Mouse (Mus musculus) monocyte, adult 5-6 weeks (primary cell): Measurements from ENCODE around the gene Cdca3. TPM values are rescaled to one million over a fixed set of nuclear protein-coding genes. Genes with fewer than 3 reads are reported as not detected.
"Not testable (repeated sequence)": the region's sequence is repeated elsewhere in the genome, so short reads cannot be mapped to it uniquely, and the experiment has no call there.

Experiments used
- ATAC-seq: fragments of 153-309, 156-312 bp; replicated peaks from 2 replicates; pipeline ENCODE4 v1.8.0; 2017; ENCODE audit warnings: mild to moderate bottlenecking; ENCODE audit not compliant: low TSS enrichment, insufficient number of reproducible peaks, severe bottlenecking, poor library complexity, low FRiP score
- total RNA-seq: library from RNA; stranded (forward); fragments of 200-1000, 200-491, 200-594 nt; gene quantifications from 3 replicates; pipeline ENCODE4 v1.2.3, GENCODE M21; 2017

Gene Cdca3
- total RNA-seq, 1 experiment from 2014 or later, result not detected

DNA sequence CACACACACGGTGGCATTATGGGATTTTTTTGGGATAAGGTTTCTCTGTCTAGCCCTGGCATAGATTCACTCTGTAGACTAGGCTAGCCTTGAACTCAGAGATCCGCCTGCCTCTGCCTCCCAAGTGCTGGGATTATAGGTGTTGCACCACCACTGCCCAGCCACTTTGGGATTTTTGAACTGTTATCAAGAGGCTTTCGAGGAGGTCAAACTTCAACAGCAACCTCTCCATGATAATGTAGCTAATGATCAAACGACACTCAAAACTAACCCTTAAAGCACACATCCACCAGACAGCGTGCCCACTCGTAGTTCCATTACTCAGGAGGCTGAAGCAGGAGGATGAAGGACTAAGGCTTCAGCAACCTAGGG is 21.4 kb upstream of the Cdca3 start:
- ATAC-seq, result no peak

DNA sequence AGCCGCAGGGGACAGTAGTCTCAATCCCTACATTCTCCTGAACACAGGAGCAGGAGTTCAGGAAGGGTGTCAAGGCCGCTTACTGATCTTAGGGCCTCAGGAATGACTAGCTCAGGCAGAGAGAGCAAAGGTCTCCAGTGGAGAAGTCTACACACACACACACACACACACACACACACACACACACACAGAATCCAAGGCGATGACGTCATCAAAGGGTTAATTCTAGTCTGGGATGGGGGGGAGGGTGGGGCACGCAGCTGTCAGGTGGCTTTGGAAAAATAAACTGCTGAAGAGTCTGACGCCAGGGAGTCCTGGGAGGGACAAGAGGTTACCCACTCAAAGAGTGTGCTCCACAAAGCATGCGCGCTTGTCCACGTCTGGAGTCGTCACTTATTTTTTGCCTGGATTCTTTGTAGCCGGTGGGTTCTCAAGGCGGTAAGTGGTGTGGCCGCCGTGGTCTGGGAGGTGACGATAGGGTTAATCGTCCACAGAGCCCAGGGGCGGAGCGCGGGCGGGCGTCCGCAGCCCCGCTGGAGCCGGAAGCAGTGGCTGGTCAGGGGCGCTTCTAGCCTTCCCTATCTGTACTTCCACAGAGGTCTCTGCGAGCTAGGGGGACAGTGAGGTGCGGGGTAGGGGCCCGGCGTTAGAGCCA is 20.9 kb upstream of the Cdca3 start, which contains the start of gene Spsb2:
TSS of gene Spsb2 (plus strand) at position 304 of the 655 bp plus-strand sequence.
- ATAC-seq, result 0 out of 2 replicates have a peak, but pooled peaks have one; percentile 7

DNA sequence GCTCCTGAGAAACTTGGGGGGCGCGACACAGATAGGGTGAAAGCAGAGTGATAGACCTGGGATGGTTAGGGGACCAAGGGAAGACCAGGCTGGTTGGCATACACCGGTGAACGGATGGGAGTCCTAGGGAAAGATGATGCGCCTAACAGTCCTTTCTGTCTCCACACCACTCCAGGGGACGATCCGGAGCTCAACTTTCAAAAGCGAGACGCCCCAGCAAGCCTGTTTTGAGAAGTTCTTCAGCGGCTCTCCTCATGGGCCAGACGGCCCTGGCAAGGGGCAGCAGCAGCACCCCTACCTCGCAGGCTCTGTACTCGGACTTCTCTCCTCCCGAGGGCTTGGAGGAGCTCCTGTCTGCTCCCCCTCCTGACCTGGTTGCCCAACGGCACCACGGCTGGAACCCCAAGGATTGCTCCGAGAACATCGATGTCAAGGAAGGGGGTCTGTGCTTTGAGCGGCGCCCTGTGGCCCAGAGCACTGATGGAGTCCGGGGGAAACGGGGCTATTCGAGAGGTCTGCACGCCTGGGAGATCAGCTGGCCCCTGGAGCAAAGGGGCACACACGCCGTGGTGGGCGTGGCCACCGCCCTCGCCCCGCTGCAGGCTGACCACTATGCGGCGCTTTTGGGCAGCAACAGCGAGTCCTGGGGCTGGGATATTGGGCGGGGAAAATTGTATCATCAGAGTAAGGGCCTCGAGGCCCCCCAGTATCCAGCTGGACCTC is 20.1 kb upstream of the Cdca3 start:
- peak; percentile 7; the same call in 1 of the 2 replicates for ATAC-seq

DNA sequence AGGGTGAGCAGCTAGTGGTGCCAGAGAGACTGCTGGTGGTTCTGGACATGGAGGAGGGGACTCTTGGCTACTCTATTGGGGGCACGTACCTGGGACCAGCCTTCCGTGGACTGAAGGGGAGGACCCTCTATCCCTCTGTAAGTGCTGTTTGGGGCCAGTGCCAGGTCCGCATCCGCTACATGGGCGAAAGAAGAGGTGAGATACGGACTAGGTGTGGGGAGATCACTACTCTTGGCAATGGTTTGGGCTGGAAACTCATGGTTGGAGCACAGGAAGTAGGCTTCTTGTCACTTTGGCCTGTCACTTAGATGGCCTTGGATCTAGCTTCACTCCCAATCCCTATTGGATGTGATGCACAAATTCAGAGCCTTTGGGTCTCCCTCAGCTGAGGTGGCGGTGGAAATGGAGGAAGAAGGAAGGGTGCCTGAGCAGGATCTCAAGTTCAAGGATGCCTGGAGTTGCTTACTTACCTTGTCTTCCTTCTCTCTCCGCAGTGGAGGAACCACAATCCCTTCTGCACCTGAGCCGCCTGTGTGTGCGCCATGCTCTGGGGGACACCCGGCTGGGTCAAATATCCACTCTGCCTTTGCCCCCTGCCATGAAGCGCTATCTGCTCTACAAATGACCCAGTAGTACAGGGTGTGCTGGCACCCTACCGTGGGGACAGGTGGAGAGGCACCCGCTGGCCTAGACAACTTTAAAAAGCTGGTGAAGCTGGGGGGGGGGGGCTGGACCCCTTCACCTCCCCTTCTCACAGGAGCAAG is 19.4 kb upstream of the Cdca3 start:
- no peak for ATAC-seq

DNA sequence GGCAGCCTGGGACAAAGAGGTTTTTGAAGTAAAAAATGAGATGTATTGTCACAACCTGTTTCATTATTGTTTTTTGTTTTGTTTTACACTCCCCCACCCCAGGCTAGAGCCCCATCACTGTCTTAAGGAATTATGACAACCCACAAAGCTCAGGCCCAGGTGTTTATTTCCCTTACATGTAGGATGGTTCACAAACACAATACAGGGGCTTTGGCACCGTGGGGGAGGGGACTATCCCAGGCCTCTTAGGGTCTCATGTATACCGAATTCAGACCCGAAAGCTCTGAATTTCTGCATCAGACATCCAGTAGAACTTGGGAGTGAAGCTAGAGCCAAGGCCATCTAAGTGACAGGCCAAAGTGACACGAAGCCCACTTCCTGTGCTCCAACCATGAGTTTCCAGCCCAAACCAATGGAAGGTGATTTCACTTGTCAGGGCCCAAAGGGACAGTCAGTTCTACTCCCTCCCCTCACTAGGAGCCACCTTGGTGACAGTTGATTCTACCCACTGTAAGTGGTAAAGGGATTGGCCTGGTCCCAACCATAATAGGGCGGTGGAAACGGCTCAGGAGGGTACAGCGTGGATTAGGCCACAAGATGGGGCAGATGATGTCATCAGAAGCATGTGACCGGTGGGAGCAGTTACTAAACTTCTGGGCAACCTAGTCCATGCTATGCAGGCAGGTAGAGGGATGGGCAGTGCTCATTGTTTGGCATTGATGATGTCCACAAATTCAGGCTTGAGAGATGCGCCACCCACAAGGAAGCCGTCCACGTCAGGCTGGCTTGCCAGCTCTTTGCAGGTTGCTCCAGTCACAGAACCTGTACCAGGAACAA is 18.6 kb upstream of the Cdca3 start:
- not testable (repeated sequence) for ATAC-seq

DNA sequence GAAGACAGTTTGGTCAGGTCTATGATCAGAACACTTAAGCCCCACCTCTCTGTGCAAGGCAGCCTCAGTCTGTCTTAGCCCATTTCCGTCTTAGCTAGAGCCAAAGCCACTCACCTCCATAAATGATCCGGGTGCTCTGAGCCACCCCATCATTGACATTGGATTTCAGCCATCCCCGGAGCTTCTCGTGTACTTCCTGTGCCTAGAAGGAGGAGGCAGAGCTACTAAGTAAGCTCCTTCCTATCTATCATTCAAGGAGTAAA is 18.0 kb upstream of the Cdca3 start:
- no peak for ATAC-seq

DNA sequence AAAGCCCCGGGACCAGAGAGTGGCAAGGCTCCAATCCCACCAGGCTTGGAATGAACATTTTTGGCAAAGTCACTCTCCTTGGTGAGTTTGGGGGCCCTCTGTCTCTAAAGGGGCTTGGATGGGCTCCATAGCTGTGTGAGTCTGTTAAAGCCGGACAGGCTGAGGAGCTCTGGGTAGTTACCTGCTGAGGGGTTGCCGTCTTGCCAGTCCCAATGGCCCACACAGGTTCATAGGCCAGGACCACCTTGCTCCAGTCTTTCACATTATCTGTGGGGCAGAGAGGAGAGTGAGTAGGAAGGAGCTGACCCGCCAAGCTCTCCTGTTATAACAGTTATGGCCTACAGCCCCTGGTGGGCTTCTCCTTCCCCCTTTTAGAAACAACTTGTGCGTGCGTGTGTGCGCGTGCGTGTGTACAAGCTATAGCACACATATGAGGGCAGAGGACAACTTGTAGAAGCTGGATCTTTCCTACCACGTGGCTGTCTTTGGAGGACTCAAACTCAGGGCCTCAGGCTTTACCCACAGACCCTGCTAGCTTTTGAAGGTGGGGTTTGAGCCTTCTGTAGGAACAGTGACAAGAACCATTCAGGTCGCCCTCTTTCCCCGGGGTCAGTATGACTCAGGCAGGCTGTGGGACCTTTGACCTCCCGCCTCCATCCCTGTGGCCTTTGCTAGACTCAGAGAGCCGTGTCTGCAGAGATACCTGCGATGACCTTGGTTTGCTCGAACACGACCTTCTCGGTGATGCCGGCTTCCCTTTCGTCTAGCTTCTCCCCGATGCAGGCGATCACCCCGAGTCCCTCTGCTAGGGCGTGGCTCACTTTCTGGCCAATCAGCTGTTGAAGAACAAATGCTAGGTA is 17.4 kb upstream of the Cdca3 start:
- ATAC-seq, result no peak

DNA sequence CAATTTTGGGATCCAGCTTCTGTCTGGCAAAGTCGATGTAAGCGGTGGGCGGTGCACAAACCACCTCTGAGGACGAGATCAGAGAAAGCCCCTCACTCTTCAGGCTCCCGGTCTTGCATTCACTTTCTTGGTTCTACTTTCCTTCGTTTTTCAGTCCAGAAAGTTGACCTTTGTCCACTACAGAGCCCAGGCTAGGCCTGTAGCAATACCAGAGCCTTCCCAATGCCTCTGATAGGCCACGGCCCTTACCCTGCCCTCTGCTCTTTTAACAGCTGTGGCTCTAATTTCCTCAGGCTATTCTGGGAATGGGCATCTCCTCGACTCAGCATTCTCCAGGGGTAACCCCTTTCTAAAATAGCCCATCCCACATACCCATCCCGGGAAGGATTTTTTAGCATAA is 16.5 kb upstream of the Cdca3 start:
- no peak for ATAC-seq

DNA sequence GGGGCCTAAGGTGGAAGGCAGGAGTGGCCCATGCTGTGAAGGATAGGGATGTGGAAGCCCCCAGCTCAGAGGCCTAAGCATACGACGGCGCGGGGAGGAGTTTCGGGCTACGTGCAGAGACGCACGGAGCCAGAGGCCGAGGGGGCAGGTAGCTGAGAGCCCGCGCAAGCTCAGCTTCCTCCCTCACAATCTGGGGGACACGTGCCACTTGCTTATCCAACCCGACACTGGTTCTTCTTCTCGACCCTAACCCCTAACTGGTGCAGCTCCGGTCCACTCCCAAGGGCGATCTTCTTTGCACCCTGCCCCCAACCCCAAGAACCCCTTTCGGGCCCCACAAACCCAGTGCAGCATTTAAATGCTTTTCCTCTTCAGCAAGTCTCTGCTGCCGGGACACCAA is 15.9 kb upstream of the Cdca3 start:
- ATAC-seq, result no peak

DNA sequence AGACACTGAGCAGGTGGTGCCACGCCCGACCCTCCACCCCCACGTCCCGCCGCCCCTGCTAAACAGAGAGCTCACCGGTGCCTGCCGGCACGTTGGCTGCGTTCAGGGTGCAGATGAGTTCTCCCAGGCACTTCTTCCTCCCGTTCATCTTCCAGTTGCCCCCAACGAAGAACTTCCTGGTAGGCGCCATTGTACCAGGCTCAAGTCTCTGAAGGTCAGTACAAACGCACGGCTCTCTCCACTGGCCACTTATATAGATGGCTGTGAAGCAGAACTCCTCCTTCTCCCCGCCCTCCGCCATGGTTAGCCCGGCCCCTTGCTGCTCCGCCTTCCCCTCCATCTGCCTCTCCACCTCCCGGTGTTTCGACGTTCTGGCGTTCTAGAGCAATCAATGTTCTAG is 15.4 kb upstream of the Cdca3 start, which contains the start of gene Tpi1:
TSS of gene Tpi1 (minus strand) at position 364 of the 400 bp plus-strand sequence.
- ATAC-seq, result peak; percentile 82

DNA sequence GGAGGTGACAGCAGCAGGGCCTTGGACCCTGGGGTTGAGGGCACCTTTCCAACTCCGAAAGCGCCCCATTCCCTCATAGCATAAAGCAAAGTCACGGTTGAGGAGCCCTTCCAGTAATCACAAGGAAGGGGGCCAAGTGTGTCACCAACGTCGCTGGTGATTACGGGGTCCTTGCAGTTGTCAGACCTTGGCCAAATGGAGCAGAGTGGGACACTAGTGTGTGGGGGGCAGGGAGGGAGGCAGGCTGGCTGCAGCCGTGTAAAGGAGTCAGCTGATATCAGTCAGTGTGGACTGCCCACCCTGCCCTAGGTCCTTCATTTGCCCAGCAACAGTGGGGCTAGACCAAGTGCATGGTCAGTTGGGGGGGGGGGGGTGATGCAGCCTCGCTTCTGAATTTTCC is 14.9 kb upstream of the Cdca3 start:
- ATAC-seq, result no peak

DNA sequence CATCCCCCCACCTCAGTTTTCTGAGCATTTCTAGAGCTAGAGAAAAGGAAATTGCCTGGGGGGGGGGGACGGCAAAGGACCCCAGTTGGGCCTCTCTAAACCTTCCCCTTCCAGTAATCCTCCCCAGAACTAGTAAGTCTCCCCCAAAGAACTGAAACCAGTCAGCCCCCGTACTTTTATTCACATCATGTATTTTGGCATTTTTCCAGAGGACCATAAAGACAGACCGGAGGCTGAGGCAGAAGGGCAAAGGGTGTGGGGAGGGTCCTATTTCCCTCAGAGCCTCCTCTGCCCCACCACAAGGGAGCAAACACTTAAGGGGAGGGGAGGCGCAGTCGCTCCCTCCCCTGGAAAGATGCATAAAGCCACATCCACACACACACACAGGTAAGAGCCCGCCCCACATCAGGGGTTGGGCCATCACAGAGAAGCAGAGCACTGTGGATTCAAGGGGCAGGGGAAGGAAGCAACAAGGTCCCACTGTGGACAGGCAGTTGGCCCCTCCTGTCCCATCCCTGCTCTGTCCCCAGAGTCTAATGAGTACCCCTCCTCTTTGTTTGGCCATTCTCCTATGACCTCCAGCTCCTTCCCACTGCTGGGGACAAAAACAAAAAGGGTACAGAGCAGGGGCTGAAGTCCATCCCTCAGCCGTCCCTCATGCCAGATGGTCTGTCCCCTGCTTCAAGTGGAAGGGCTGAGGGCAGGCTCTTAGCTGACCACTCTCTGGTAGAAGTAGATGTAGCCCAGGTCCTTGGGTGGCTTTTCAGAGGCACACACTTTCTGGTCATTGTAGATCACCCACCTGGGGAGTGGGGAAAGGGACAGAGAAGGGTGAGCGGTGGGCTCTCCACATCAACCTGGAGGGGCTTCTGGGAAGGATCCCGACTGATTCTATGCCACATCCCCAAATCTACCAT is 14.2 kb upstream of the Cdca3 start:
- ATAC-seq, result no peak

DNA sequence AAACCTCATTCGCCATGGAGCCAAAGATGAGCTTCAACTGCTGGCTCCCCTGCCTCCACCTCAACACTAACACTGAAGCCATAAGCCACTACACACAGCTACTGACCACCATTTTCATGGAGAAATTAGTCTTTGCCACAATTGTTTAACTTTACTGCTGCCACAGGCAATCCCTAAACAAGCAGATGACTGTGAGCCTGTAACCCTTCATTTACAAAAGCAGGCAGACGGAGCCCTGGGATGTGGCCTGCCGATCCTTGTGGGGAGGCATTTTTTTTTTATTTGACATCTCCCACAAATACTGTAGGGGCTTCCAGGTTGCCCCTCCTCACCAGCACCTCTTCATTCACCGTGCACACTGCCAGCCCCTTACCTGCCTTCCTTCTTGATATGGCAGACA is 12.7 kb upstream of the Cdca3 start:
- ATAC-seq, result no peak

DNA sequence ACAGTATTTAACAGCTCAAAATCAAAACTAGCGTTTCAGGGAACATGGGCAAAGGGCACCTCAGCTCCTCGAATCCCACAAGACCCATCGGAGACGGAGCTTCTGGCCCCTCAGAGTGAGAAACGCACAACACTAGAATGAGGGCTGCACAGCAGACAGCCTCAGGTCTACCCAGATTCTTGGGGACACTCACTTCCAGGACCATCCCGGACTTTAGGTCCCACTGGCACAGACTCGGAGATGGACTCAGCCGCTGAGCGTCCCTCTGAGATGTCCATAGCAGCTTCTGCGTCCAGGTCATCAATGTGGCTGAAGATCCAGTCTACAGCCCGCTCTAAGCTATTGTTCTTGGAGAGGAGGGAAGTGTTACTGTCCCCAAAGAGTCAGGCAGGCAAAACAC is 12.2 kb upstream of the Cdca3 start:
- no peak for ATAC-seq

DNA sequence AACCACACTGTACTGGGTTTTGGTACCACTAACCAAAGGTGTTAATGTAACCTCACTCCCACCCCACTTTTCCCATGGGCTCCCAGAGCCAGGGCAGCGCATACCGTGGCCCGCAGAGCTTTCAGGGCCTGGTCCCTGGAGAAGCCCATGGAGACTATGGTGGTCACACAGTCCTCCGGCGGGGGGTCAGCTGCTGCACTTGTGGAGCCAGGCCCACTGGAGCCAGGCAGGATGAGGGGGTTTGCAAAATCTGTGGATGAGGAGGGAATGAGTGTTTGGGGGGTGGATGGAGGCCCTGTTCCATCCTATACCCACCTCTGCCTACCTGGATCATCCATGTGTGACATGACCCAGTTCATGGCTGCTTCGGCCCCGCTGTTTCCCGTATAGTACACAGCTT is 11.8 kb upstream of the Cdca3 start:
- no peak for ATAC-seq

DNA sequence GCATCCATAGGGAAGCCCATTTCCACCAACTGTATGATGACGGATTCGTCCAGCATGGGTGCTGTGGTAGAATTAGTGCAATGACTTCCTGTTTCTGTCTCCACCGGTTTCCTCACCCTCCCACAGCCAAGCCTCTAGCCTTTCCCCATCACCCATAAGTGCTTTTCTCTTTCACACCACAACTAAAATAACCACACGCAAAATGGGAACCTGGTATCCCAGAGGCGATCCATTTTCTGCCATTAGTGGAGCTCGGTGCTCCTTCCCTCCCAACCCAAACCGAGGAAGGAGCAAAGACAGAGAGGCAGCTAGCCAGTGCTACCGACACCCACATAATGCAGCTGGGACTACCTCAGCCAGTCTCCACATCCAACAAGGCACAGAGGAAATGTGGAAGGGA is 11.4 kb upstream of the Cdca3 start:
- ATAC-seq, result peak; percentile 63

DNA sequence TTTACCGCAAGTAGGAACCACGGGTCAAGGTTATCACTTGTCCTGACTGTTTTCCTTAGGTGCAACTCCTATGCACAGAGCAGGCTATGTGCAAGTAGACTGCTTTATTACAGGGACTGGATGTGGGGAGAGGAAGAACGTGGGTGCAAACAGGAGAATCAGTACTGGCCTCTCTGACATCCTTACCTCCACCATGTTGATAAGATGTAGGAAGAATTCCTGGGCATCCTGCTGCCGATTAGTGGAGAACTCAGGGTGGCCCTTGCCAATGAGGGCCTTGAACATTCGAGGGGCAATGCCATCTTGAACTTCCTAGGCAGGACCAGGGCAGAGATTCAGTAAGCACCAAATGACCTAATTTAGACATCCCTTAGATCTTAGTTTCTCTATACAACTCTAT is 8.5 kb upstream of the Cdca3 start:
- ATAC-seq, result no peak
